Mouse (Mus musculus): ENCODE data around the gene Sat2.
A peak's percentile ranks its signal among the peaks of the same experiment; 100 is the strongest.

The Sat2 gene

DNA sequence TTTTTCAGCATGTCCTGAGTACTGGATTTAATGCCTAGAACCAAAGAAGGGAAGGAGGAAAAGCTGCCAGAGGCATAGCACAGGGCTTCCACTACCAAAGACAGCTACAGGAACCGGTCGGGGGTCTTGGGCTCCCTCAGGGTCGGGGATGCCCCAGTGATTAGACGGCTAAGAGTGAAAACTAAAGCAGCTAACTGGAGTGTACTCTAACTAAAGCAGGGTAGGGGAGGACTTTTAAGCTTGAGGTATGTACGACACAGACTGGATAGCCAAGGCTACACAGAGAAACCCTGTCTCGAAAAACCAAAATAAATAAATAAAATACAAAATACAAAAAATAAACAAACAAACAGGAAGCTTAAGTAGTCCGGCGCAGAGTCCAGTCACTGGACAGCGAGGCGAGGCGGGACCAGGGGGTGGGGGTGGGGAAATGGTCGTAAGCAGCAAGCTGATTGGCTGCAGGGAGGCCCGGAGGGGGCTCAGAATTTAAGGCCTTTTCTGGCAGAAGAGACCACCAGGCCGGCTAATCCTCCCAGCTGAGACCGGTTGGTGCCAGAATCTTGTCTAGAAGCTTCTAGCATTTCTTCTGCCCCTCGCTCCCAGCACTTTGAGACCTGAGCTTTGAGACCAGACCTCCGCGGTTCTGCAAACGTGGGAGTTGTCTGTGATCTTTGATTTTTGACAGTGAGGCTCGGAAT is at the start of gene Sat2:
Sat2 (plus strand) TSS at position 454 of the 698 bp plus-strand sequence.
- DNase-seq (ENCODE audit: low spot score in 2 of 2): peak in 1 of 2 experiments; percentile 58

DNA sequence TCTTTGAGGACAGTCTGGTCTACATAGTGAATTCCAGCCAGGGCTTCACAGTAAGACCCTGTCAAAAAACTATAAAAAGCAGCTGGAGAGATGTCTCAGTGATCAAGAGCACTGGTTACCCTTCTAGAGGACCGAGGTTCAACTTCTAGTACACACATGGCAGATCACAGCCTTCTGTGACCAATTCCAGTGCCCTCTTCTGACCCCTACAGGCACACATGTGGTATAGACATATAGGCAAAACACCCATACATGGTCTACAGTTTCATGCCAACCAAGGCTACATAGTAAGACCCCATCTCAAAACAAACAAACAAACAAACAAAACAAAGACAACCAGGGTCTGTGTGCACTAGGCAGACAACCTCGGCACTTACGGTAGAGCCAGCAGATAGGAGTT is 46.6 kb upstream of the Sat2 start:
- no peak for DNase-seq (ENCODE audit: low spot score in 2 of 2)

DNA sequence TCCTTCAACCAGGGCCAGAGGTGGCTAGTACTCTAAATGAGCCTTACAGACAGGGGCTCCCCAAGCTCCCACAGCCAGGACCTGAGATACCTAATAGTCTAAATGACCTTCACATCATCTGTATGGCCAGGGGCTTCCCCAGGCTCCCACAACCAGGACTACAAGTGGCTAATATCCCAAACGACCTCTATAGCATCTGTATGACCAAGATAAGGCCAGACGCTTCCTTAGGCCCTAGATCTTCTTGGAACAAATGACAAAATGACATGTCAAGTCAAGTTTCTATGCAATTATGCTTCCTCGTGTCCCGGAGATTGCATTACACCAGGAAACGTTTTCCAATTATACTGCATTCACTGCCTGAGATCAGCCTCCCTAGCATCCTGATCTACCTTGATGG is 45.5 kb upstream of the Sat2 start:
- no peak for DNase-seq (ENCODE audit: low spot score in 2 of 2)

DNA sequence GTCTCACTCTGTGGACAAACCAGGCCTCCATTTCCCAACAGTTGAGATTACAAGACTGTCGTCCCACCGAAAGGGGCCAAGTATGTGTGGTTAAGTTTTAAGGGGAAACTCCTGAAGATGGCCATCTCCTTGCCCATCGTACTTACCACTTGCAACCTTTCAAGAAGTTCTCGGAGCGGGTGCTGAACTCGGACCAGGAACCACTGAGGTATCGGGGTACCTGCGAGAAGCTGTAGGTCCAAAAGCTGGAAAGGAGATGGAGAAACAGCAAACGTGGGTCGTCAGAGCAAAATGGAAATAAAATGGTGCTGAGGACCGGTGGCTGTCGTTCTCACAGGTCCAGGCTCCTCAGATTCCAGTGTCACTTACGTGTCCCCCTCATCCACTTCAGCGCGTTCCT is 43.5 kb upstream of the Sat2 start:
- DNase-seq (ENCODE audit: low spot score in 2 of 2): no peak

DNA sequence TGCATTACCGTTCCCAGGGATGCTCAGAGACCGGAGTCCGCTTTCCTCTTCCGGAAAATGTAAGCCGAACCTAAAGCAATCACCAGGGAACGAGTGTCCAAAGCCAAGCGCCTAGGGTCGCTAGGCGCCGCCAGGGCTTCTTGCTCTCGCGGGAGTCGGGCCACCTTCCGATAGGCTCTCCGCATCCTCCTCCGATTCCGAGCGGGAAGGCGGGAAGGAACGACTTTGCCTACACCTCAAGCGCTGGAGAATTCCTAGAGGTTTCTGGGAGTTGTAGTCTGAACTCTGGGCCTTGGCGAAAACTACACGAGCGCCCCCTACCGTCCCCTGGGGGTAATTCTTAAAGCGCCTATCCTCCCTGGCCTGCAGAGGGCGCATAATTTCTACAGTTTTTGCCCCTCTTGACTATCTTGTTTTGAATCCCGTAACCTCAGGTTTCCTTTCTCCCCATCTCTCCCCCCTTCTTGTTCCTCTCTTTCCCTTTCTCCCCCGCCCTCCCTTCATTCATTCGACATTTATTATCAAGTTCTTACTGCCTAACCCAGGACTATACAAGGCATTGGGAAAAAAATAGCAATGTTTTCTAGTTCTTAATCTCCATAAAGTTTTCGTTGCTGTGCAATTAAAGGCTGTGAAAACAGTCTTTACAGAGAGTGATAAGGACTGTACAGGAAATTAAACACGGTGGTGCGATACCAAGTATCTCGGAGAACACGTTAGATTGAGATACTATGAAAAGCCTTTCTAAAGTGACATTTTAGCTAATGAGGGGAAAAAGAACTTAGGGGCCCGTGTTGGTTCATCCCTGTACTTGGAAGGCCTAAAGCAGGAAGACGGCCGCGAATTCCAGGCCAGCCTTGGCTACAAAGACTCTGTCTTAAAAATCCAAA is 42.5 kb upstream of the Sat2 start:
- DNase-seq (ENCODE audit: low spot score in 2 of 2): peak; percentile 98 to 99

DNA sequence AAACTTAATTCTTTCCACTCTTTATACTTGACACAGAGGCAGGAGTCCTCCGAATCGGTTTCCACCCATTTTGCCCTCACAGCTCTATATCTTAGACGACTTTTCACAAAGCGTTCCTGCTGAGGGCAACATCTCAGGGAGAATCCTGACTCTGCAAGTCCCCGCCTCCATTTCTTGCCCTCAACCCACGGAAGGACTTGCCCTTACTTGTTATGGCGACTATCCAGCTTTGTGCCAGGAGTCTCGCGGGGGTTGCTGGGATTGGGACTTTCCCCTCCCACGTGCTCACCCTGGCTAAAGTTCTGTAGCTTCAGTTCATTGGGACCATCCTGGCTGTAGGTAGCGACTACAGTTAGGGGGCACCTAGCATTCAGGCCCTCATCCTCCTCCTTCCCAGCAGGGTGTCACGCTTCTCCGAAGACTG is 41.7 kb upstream of the Sat2 start, which contains the start of the genes Wrap53 and Trp53:
Wrap53 (minus strand) TSS at position 165 of the 424 bp plus-strand sequence.
Trp53 (plus strand) TSS at position 269 of the 424 bp plus-strand sequence.
- DNase-seq (ENCODE audit: low spot score in 2 of 2): peak; percentile 88 to 93

DNA sequence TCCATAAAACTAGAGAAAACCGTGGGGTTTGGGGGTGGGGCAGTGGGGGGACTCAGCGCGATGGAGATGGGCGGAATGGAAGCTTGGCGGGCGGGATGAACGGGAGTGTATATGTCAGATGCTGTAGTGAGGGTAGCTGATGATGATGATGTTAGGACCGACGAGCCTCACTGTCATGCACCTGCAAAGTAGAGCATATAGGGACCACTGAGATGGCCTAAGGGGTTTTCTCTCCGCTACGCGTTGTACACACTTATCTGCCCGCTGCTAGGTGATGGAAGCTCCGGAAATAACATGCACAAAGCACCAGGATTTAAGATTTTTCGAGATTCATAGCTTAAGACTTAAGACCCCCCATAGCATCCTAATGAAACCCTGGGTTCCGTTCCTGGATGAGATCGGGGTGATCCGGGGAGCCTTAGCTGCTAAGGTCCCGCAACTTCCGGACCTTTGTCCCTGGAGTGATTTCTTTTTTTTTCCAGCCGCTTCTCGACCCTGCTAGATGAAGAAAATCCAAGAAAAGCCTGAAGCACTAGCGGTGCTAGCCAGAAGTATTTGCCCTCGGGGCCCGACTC is 41.2 kb upstream of the Sat2 start:
- DNase-seq (ENCODE audit: low spot score in 2 of 2): no peak

DNA sequence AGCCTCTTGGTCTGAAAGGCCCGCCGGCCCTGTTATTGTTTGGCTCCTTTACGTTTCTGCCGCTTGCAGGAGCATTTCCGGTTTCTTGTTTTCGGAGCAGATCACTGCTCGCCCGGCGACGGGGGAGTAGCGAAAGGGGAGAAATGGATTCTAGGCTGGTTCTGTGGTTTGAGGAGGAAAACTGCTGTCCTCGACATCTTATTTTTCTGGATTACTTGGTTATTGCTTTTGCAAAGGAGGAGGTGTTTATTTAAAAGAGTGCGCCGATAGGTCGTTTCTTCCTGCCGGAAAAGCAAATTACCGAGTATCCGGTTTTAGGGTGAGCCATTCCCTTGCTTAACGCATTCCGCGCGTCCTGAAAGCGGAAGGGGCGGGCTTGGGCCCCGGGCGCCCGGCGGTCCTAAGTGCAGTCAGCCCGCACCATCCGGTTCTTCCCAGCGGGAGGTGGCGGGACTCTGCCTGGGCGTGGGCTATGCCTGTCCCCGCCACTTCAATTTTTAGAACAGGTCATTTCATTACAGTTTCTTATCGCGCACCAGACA is 40.6 kb upstream of the Sat2 start:
- DNase-seq (ENCODE audit: low spot score in 2 of 2): peak; percentile 91

DNA sequence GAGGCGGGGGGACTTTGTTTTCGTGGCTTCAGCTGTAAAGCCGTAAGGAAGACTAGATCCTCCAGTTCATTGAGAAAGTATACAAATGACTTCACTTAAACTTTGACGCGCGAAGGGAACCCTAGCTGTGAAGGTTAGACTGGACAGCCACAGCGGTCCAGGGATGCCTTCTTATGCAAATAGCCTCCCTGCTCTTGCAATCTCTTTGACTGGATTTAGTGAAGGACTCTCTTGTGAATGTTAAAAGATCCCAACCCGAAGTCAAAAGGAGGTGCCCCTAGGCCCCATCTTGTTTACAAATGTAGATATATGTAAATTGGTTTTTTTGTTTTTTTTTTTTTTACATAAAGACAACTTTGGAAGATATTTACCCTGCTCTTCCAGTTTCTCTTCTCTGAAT is 40.0 kb upstream of the Sat2 start:
- DNase-seq (ENCODE audit: low spot score in 2 of 2): no peak

DNA sequence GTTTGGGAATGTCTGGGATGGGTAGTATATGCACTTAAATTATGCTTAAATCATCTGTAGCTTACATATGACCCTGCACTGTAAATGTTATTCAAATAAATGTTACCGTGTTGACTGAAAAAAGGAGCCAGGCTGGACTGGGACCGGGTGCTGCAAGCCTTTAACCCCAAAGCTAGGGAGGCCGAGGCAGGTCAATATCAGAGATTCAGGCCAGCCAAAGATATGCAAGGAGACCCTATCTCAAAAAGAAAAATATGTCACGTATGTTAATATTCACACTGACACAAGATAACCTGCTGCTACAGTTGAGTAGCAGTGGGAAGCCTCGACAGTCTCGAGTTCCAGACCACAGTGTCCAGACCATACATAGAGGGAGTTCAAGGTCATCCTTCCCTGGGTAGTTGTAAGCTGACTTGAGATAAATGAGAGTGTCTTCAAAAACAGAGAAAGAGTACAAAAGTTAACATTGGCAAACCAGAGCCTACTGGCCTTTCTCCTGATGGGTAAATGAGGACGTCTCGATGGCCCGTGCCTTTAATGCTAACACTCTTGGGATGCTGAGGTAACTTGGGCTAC is 39.5 kb upstream of the Sat2 start:
- no peak for DNase-seq (ENCODE audit: low spot score in 2 of 2)

DNA sequence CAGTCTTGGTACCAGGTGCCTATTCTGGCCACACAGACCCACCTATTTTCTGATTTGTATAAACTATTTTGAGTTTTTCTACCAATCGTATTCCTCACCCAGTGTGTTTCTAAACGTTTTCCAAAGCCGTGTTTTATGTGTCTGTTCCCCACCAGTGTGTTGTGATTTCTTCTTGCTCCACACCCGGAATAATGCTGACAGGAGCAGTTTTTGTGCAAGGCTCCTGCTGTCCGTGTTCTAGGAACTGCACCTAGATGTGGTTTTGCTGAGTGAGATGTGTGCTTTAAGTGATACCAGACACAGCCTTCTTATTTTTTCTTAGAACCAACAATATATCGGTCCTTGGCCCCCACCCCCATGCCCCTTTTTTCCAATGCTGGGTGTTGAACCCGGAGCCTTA is 37.8 kb upstream of the Sat2 start:
- DNase-seq (ENCODE audit: low spot score in 2 of 2): no peak

DNA sequence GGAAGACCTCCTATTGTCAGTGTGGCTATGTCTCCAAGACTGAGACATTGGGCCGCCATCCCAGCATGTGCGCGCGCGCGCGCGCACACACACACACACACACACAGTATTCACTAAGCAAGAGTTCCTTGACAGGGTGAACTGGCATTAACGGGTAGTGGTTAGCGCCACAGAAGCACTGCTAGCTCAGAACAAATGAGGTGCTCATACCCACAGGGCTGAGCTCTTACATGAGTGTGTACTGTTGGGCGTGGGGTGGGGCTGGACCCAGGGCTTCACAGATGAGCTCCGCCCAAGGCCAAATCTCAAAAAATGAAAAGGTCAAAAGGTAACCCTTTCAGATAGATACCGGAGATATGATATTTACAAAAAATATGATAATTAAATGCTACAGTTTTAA is 36.9 kb upstream of the Sat2 start:
- no peak for DNase-seq (ENCODE audit: low spot score in 2 of 2)

DNA sequence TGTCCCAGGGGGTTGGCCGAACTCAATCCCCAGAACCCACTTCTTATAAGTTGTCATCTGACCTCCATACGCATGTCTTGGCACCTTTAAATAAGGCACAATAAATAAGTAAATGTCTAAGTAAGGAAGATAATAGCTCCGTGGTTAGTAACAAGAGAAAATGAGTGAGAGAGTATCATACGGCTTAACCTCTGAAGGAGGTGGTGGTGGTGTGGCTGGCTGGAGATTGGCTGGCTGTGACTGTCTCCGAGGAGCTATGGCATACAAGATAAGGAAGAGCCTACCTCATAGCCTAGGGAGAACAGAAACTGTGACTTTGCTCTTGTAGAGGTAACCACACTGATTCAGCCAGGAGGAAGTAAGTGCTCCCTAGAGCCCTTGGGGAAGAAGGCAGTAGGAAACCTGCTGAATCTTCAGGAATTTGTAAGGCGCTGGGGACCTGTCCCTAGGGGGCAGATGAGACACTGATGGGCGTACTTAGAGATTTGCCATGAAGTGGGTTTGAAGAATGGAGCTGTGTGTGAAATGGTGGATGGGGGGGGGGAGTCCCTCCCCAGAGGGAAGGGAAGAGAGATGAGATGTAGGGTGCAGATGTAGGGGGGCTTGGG is 36.0 kb upstream of the Sat2 start:
- DNase-seq (ENCODE audit: low spot score in 2 of 2): no peak

DNA sequence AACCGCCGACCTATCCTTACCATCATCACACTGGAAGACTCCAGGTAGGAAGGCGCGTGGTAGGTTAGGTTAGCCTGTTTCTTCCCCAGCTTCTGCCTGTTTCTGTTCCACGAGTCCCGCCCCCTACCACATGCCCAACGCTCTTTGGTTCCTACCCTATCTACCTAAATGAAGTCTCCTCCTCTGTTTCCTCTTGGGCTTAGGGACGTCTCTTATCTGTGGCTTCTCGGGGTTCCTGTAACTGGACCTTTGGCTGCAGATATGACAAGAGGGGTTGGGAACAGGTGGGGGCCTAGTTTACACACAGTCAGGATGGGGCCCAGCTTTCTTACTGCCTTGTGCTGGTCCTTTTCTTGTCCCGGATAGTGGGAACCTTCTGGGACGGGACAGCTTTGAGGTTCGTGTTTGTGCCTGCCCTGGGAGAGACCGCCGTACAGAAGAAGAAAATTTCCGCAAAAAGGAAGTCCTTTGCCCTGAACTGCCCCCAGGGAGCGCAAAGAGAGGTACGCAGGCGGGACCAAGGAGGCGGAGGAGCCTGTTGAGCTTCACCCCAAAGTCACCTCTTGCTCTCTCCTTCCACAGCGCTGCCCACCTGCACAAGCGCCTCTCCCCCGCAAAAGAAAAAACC is 32.5 kb upstream of the Sat2 start:
- DNase-seq (ENCODE audit: low spot score in 2 of 2): no peak

DNA sequence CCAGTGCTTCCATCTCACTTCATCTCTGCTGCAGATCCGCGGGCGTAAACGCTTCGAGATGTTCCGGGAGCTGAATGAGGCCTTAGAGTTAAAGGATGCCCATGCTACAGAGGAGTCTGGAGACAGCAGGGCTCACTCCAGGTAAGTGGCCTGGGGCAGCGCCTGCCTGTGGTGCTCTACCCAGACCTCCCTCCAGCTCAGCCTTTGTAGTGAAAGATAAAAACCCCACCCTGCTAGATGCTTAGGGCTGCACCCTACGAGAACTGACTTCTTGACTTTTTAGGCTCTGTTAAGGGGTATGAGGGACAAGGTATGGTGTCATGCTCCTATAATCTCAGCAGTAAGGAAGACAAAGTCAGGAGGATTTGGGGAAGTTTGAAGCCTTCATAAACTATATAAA is 31.2 kb upstream of the Sat2 start:
- no peak for DNase-seq (ENCODE audit: low spot score in 2 of 2)

DNA sequence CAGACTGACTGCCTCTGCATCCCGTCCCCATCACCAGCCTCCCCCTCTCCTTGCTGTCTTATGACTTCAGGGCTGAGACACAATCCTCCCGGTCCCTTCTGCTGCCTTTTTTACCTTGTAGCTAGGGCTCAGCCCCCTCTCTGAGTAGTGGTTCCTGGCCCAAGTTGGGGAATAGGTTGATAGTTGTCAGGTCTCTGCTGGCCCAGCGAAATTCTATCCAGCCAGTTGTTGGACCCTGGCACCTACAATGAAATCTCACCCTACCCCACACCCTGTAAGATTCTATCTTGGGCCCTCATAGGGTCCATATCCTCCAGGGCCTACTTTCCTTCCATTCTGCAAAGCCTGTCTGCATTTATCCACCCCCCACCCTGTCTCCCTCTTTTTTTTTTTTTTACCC is 30.4 kb upstream of the Sat2 start:
- no peak for DNase-seq (ENCODE audit: low spot score in 2 of 2)

DNA sequence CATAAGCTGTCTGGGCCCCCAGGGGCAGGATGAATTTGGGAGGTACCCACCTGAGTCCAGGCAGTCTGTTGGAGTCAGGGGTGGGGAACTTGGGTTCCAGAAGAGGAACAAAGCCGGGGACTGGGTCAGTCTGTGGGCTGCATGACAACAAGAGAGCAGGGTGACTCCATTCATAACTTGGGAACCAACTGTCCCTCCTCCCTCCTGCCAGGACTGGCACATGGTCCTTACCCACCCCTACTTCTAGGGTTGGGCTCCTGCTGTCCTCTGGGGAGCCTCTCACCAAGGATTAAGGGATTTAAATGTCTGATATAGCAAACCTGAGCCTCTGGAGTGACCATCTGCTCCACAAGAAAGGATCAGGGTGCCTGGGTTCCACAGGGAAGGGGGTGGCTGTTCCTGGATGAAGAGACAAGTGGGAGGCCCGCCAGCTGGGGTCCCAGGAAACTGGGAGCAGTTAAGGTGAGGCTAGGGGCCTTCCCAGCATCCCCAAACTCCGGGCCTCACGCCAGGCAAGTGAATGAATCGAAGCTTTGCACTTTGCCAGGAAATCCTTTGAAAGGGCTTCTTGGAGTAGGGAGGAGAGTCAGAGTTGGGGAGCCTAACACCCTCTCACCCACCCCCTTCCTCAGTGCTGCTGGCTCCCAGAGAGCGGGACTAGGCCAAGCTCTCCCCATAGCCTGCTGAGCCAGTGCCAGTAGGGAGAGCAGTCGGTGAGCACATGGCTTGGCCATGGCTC is 29.8 kb upstream of the Sat2 start:
- peak; percentile 57 to 71 for DNase-seq (ENCODE audit: low spot score in 2 of 2)

DNA sequence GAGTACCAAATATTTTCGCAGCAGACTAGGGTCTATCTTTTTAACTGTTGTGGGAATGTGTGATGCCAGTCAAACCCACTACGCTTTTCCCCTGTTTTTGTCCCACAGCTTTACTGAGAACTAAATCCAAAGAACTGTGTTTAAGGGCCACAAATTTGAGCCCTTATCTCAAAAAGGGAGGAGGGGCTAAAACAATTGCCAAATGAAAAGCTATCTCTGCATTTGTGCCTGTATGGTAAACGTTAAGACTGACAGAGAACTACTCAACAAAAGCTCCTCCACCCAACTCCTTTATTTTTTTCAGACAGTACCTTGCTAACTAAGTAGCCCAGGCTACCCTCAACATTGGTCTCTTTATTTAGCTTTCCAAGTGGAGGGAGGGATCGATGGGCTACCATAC is 29.0 kb upstream of the Sat2 start:
- no peak for DNase-seq (ENCODE audit: low spot score in 2 of 2)

DNA sequence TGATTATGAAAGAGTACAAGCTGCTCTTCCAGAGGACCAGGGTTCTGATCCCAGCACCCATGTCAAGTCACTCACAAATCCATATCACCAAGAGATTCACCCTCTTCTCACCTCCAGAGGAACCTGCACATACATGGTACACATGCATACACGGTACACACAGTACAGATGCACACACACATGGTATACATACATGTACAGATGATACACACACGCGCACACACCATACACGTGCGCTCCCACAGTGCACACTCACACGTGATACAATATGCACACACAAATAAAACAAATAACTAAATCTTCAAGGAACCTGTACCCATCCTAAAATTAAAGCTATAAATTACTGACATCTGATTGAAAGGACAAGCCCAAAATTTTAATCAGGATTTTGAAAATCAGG is 27.0 kb upstream of the Sat2 start:
- no peak for DNase-seq (ENCODE audit: low spot score in 2 of 2)

DNA sequence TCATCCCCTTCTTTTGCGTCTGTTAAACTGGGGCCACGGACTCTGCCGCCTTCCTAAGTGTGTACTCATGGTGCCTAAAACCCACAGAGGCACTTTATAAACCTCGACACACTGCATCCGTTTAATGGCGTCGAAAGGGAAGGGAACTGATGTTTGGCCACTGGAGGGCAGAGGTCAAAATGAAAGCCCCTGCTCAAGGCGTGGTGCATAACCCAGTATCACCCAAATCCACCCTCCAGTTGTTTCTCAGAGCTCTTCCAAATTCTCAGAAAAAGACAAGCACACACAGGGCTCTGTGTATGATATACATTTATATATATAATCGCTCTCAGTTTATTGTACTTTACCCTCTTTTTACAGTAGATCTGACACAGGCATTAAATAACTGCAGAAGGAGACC is 22.4 kb upstream of the Sat2 start:
- no peak for DNase-seq (ENCODE audit: low spot score in 2 of 2)

All from right cerebral cortex, adult 2 months (tissue).